Comparison of ENCODE assay signal across 1 mouse cellular context in the genomic region with DNA sequence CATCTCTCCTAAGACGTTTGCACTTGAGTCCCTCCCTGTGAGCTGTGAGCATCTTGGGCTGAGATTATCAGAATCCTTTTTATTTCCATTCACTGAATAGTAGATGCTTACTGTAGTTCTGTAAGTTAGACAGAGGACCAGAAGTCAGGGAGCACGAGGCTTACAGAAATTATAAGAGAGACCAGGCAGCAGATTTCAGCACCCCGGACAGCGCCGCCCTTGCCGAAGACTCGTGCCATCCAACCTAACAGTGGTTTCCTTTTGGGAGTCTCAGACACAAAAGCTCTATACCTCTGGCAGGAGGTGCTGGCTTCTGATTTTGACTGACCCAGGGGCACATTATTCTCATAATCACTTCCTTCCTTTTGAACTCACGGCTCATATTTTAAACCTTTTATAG.
TF ChIP-seq lines count a peak whose summit lies in the region.

No protein-coding gene starts in this region.

TF ChIP-seq in MEL, 35 proteins besides CTCF, POLR2A, EP300 and RAD21 (continued from another document):
- TF ChIP-seq USF2 (IDR thresholded peaks at IDR 0.05; ENCODE audit: borderline replicate concordance in 1 of 2, insufficient read depth in 1 of 2, low read depth in 1 of 2, low read length in 2 of 2) (no peak), MAFK (IDR thresholded peaks at IDR 0.05; ENCODE audit: borderline replicate concordance, low read depth, low read length) (no peak), SIN3A (IDR thresholded peaks at IDR 0.05; ENCODE audit: low read length) (peak; percentile 92), ELF1 (IDR thresholded peaks at IDR 0.05; ENCODE audit: low read depth, low read length) (no peak), TAL1 (IDR thresholded peaks at IDR 0.05; ENCODE audit: low read length) (no peak), E2F4 (IDR thresholded peaks at IDR 0.05; ENCODE audit: borderline replicate concordance, low read depth, low read length) (no peak), MAZ (IDR thresholded peaks at IDR 0.05; ENCODE audit: low read depth, low read length) (no peak)
